Mouse (Mus musculus) hindbrain, embryonic 11.5 days (tissue): ENCODE data around the gene Ror1. TPM values are rescaled to one million over a fixed set of nuclear protein-coding genes. Genes with fewer than 3 reads are reported as not detected.

Experiments
- ATAC-seq: fragments of 200-750 bp; cut with Nextera tagmentation; 2 replicates; pipeline ENCODE4 v1.8.0; 2017; ENCODE audit warnings: mild to moderate bottlenecking, moderate TSS enrichment, moderate library complexity; ENCODE audit not compliant: low FRiP score
- DNase-seq: peaks from one replicate; pipeline ENCODE4 v3.0.0-alpha.2; 2015; ENCODE audit warnings: low spot score
- H3K27ac ChIP-seq: fragments of 300-500 bp; sonication (generic); 2 replicates; pipeline ENCODE4 v1.5.1; 2014; ENCODE audit warnings: mild to moderate bottlenecking, low read depth, low read length
- H3K27me3 ChIP-seq: fragments of 300-500 bp; sonication (generic); 2 replicates; pipeline ENCODE4 v1.6.1; 2014; ENCODE audit warnings: mild to moderate bottlenecking, low read length, moderate library complexity, mixed read lengths; ENCODE audit not compliant: control insufficient read depth, insufficient read depth
- H3K36me3 ChIP-seq: fragments of 300-500 bp; sonication (generic); 2 replicates; pipeline ENCODE4 v1.6.1; 2014; ENCODE audit warnings: mild to moderate bottlenecking, low read length, moderate library complexity, mixed read lengths; ENCODE audit not compliant: control insufficient read depth, insufficient read depth
- H3K4me1 ChIP-seq: fragments of 300-500 bp; sonication (generic); replicated peaks from 2 replicates; pipeline ENCODE4 v1.6.1; 2014; ENCODE audit warnings: low read length, mixed read lengths; ENCODE audit not compliant: control insufficient read depth, insufficient read depth
- H3K4me2 ChIP-seq: fragments of 300-500 bp; sonication (generic); replicated peaks from 2 replicates; pipeline ENCODE4 v1.6.1; 2014; ENCODE audit warnings: mild to moderate bottlenecking, low read depth, low read length
- H3K4me3 ChIP-seq: fragments of 300-500 bp; sonication (generic); 2 replicates; pipeline ENCODE4 v1.5.1; 2014; ENCODE audit warnings: low read depth, low read length
- H3K9ac ChIP-seq: fragments of 300-500 bp; sonication (generic); 2 replicates; pipeline ENCODE4 v1.6.1; 2014; ENCODE audit warnings: low read depth, low read length
- H3K9me3 ChIP-seq: fragments of 300-500 bp; sonication (generic); 2 replicates; pipeline ENCODE4 v1.6.1; 2016; ENCODE audit warnings: low read length; ENCODE audit not compliant: control insufficient read depth
- WGBS: fragments of 180-500 bp; shearing (Covaris S2); extraction: QIAGEN DNeasy Blood & Tissue Kit; methylation state at CpG from one replicate; pipeline ENCODE4 v1.1.7; 2014; 5-methylcytosine and 5-hydroxymethylcytosine counted together
- polyA plus RNA-seq: library from polyadenylated mRNA; unstranded; fragments of >200 nt; fragmentation: Nextera tagmentation; extraction: Ambion mirVana; gene quantifications from 2 replicates; pipeline ENCODE4 v1.2.1, GENCODE M21; 2014

The Ror1 gene
- polyA plus RNA-seq, 1 experiment from 2014 or later: 5.7 TPM

DNA sequence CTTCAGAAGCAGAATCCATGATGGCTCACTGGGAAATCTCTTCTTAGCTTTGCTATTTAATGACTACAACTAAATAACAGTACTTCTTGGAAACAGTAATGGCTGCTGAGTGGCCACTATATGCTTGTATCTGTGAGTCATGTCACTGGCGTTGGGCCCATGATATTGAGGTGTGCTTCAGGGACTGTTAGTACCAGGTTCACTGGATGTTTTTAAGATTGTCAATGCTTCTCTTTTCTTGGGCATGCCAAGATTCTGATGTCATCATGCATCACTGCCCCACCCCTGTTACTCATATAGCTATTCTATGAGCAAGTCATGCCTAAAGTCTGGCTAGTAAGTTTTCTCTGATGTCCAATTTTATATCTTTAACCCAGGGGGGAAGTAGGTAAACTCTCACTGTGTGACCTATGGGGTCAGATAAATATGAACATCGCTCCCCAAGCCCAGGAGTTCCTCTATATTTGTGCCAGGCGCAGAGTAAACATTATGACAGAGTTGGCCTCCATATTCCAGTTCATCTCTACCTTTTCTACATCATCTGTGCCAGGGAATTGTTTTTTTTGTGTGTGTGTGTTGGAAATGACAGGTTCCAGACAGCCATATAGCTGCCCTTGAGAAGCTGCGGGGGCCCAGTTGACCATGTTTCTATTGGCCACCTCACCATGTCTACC, 178.4 kb downstream of the Ror1 start:
- Histone ChIP-seq H3K9ac (no peak overlapping the region), H3K4me1 (no peaks in the 10 kb centered on the region), H3K36me3 (no peaks in the 10 kb centered on the region), H3K27ac (no peak overlapping the region), H3K4me3 (no peak overlapping the region), H3K4me2 (no peak overlapping the region), H3K27me3 (no peaks in the 10 kb centered on the region), H3K9me3 (no peaks in the 10 kb centered on the region)
- DNase-seq (no peak), ATAC-seq (no peak)
- 94% methylated on average over 4 of the region's 4 CpGs for WGBS

DNA sequence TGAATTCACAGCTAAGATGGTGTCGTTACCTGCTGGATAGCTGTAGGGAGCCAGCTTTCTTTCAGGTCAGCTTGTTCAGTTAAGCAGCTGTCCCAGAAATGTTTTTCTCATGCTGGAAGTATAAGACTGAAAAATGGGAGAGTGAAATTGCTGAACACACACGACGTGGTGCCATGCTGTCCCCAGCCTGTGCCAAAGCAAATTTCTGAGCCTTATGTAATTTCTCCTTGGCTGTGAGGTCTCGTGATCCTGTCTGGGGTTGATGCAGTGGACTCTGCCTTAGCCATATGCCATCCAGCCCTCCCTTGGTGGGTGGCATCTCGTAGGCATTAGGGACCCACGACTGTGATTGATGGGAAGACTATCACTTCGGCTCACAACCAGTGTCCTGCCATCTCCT, 180.9 kb downstream of the Ror1 start:
- Histone ChIP-seq H3K4me3 (no peak overlapping the region), H3K4me1 (no peaks in the 10 kb centered on the region), H3K9ac (no peak overlapping the region), H3K27me3 (no peaks in the 10 kb centered on the region), H3K36me3 (no peaks in the 10 kb centered on the region), H3K9me3 (no peaks in the 10 kb centered on the region), H3K27ac (no peak overlapping the region), H3K4me2 (no peak overlapping the region)
- WGBS: 84% methylated on average over 7 of the region's 7 CpGs
- DNase-seq (no peak), ATAC-seq (no peak)

DNA sequence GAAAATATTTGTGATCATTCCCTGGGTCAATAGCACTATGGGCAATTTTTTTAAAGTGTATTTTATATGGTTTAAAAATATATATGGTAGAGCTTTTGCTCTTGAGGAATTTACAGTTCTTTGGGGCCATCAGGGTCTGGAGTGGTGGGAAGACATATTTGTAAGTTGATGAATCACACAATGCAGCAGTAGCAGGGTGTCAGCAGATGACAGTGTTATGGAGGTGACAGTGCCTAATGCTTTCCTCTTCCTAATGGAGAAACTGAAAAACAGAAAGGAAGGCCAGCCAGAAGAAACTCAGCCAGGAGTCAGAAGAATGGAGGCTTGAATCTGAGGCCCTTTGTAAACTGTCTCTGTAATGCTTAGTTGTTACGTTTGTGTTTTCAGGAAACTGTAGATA, 181.4 kb downstream of the Ror1 start:
- no peaks in the 10 kb centered on the region for H3K9me3 ChIP-seq
- no peaks in the 10 kb centered on the region for H3K4me1 ChIP-seq
- 91% methylated on average over 1 of the region's 1 CpGs for WGBS
- no peak overlapping the region for H3K4me2 ChIP-seq
- ATAC-seq: no peak
- DNase-seq: no peak
- H3K36me3 ChIP-seq: no peaks in the 10 kb centered on the region
- H3K9ac ChIP-seq: no peak overlapping the region
- no peaks in the 10 kb centered on the region for H3K27me3 ChIP-seq
- H3K27ac ChIP-seq: no peak overlapping the region
- no peak overlapping the region for H3K4me3 ChIP-seq

DNA sequence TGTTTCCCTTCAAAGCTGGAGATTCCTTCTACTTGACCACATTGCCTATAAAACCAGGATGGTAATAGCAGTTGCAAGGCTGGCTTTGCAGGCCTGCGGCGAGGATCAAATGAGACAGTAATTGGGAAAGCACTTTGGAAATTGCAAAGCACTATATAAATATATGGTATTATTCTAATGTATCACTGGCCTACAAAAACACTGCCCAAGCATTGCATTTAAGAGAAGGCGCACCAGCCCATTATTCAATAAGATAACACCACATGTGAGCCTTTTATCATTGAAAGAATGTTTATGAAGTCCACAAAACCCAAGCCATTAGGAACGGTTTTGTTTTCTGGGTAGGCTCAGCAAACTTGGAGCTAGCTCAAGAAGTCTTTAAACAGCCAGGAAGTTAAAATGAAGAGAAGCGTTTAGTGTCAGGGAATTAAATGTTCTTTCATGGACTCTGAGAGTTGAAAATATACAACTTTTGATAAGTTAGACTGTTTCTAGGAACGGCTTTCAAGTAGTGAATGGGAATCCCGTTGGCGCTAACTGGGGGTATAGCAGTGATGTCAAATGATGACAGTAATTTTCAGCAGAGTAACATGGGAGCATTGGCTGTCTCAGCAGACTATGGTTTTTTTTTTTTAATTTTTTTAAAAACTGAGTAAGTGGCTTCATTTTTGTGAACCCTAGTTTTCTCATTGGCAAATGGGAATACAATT, 187.7 kb downstream of the Ror1 start:
- no peak overlapping the region for H3K9ac ChIP-seq
- H3K4me1 ChIP-seq: no peaks in the 10 kb centered on the region
- ATAC-seq: no peak
- H3K27ac ChIP-seq: no peak overlapping the region
- H3K4me3 ChIP-seq: no peak overlapping the region
- 92% methylated on average over 8 of the region's 8 CpGs for WGBS
- no peaks in the 10 kb centered on the region for H3K9me3 ChIP-seq
- H3K27me3 ChIP-seq: no peaks in the 10 kb centered on the region
- no peak overlapping the region for H3K4me2 ChIP-seq
- DNase-seq: no peak
- H3K36me3 ChIP-seq: no peaks in the 10 kb centered on the region

DNA sequence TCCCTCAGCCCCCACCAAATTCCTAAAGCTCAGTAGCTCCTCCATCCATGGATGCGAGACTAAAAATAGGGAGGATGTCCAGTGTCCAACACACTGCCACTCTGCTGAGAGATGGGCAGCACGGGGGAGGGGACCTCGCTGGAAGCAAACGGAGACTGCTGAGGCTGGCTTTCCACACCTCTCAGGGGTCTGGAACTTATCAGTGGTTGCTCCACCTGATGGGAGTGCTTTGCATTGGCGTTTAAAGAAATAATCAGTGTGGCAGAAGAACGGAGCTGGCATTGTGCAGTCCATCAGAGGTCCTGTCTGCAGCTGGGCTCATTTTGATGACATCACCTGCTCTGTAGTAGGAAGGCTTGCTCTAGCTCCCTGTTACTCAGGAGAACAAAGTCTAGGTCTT, 188.9 kb downstream of the Ror1 start:
- no peak for ATAC-seq
- no peaks in the 10 kb centered on the region for H3K36me3 ChIP-seq

DNA sequence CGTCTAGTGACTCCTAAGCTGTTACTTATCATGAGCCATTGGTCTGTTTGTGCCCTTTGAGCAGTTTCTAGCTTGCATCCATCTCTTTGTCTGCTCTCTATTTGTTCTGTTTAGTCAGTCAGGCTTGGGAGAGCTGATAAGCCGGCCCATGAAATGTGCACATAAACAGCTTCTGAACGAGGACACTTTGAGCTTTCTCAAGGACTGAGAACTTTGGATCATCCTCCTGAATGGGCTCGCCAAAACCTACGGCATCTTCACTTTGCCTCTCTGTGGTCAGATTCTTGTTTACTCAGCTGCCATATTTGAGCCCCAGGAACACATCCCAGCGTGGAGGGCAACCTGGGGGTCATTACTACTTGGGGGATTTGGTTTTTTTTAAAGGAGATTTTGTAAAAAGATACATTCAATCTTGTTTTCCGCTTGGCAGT, 190.5 kb downstream of the Ror1 start:
- Histone ChIP-seq H3K27me3 (no peaks in the 10 kb centered on the region), H3K4me1 (no peaks in the 10 kb centered on the region), H3K27ac (no peak overlapping the region), H3K36me3 (no peaks in the 10 kb centered on the region), H3K9ac (no peak overlapping the region), H3K9me3 (no peaks in the 10 kb centered on the region), H3K4me2 (no peak overlapping the region), H3K4me3 (no peak overlapping the region)
- WGBS: 77% methylated on average over 7 of the region's 7 CpGs
- no peak for DNase-seq
- no peak for ATAC-seq

More for the DNA sequence above, 188.9 kb downstream of the Ror1 start:
- Histone ChIP-seq H3K27me3 (no peaks in the 10 kb centered on the region), H3K4me3 (no peak overlapping the region), H3K4me2 (no peak overlapping the region), H3K27ac (no peak overlapping the region), H3K4me1 (no peaks in the 10 kb centered on the region), H3K9me3 (no peaks in the 10 kb centered on the region), H3K9ac (no peak overlapping the region)
- 84% methylated on average over 6 of the region's 6 CpGs for WGBS
- no peak for DNase-seq

DNA sequence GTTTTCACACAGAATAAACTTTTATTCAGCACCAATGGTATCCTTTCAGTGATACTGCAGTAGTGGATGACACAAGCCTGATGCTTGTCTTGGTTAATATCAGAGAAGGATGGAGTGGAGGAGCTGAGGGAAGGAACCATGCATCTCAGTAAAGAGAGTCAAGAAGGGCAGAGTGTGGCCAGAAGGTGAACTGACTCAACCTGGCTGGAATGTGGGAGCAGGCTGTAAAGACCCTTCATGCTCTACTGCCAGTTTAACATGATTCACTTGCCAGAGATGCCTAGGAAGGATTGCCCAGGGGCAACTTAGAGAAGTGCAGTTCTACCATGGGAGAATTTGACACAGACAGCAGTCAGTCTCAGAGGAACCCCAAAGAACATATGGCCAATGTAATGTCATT, 191.2 kb downstream of the Ror1 start:
- no peak overlapping the region for H3K4me3 ChIP-seq
- no peak overlapping the region for H3K4me2 ChIP-seq
- no peaks in the 10 kb centered on the region for H3K9me3 ChIP-seq
- H3K9ac ChIP-seq: no peak overlapping the region
- no peak overlapping the region for H3K27ac ChIP-seq
- DNase-seq (no peak), ATAC-seq (no peak)
- no peaks in the 10 kb centered on the region for H3K4me1 ChIP-seq
- H3K36me3 ChIP-seq: no peaks in the 10 kb centered on the region
- no peaks in the 10 kb centered on the region for H3K27me3 ChIP-seq

DNA sequence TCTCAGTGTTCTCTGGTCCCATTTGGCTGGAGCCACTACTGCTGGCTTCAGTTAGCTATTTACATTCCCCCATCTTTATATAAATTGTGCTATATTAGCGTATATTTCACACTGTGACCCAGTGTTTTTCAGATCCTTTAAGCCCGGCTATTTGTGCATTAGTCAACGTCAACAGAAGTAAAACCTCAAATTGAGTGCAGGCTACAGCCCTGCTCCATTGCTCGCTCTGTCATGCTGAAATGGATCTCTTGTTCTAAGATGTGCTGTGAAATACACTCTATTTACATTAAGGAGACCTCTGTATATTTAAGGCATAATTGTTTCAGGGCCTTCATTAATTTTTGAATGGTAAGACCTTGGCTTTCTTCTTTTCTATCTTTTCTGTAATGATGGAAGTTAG, 192.2 kb downstream of the Ror1 start:
- ATAC-seq (no peak), DNase-seq (no peak)
- no peaks in the 10 kb centered on the region for H3K36me3 ChIP-seq
- no peaks in the 10 kb centered on the region for H3K9me3 ChIP-seq
- H3K4me1 ChIP-seq: no peaks in the 10 kb centered on the region
- H3K4me2 ChIP-seq: no peak overlapping the region
- H3K27ac ChIP-seq: no peak overlapping the region
- no peak overlapping the region for H3K9ac ChIP-seq
- H3K4me3 ChIP-seq: no peak overlapping the region
- H3K27me3 ChIP-seq: no peaks in the 10 kb centered on the region
- 90% methylated on average over 4 of the region's 4 CpGs for WGBS

DNA sequence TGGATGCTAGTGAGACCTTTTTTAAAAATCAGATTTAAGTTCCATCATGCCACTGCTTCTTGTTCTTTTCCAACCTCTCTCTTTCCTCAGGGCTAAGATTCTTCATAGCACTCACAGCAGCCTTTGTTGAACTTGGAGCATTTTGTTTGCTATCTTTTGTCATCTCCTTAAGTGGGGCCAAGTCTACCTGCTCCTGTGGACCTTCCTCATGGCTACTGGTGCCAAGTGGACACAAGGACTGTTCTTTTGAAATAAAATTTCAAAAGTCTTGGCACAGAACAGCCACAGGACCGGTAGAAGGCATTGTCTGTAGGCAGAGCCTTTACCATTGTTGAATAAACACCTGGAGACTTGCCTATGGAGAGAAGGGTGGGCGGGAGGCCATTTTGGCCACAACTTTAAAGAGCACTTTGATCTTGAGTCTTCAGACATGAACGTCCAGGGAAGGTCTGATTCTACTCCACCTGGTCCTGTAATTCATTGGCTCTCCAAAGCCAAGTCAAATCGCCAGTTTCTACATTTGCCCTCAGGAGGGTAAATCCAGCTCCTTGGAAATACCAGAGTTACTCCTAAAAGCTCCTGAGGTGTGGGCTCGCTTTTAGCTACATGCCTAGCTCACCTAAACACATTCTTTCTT, 195.5 kb downstream of the Ror1 start:
- Histone ChIP-seq H3K4me2 (no peak overlapping the region), H3K4me1 (no peaks in the 10 kb centered on the region), H3K9me3 (no peaks in the 10 kb centered on the region), H3K36me3 (no peaks in the 10 kb centered on the region), H3K27me3 (no peaks in the 10 kb centered on the region), H3K4me3 (no peak overlapping the region), H3K27ac (no peak overlapping the region), H3K9ac (no peak overlapping the region)
- ATAC-seq (no peak), DNase-seq (no peak)
- 90% methylated on average over 5 of the region's 5 CpGs for WGBS
